Mouse (Mus musculus) kidney, adult 2 months (tissue): Measurements from ENCODE around the gene Tubgcp4. TPM values are rescaled to one million over a fixed set of nuclear protein-coding genes. Genes with fewer than 3 reads are reported as not detected.
A peak's percentile ranks its signal among the peaks of the same experiment; 100 is the strongest.
"Not testable (repeated sequence)": the region's sequence is repeated elsewhere in the genome, so short reads cannot be mapped to it uniquely, and the experiment has no call there.

Source experiments
- DNase-seq: peaks from one replicate; pipeline ENCODE4 v3.0.0; 2021
- H3K27ac ChIP-seq: fragments of 200-500 bp; 2 replicates; pipeline ENCODE4 v1.5.1; 2012; ENCODE audit warnings: low read depth, low read length, control low read depth, inconsistent platforms; ENCODE audit not compliant: insufficient read depth
- H3K27me3 ChIP-seq: fragments of 200-500 bp; replicated peaks from 2 replicates; pipeline ENCODE4 v1.6.1; 2012; ENCODE audit warnings: mild to moderate bottlenecking, moderate library complexity, low read length, inconsistent platforms; ENCODE audit not compliant: control insufficient read depth, insufficient read depth
- H3K36me3 ChIP-seq: fragments of 200-500 bp; 2 replicates; pipeline ENCODE4 v1.6.1; 2012; ENCODE audit warnings: mild to moderate bottlenecking, moderate library complexity, low read length, inconsistent platforms; ENCODE audit not compliant: control insufficient read depth, insufficient read depth
- H3K4me1 ChIP-seq: fragments of 200-500 bp; 2 replicates; pipeline ENCODE4 v1.6.1; 2011; ENCODE audit warnings: low read length; ENCODE audit not compliant: control insufficient read depth, insufficient read depth
- H3K4me3 ChIP-seq: fragments of 200-500 bp; 2 replicates; pipeline ENCODE4 v1.5.1; 2011; ENCODE audit warnings: mild to moderate bottlenecking, low read depth, low read length, control low read depth; ENCODE audit not compliant: insufficient read depth
- CTCF ChIP-seq: fragments of 200-500 bp; conservative IDR thresholded peaks from 2 replicates; pipeline ENCODE4 v1.5.1; 2011; ENCODE audit warnings: low read depth, mild to moderate bottlenecking, control low read depth, low read length, moderate library complexity, mixed read lengths; ENCODE audit not compliant: insufficient read depth, insufficient read length
- POLR2A ChIP-seq: fragments of 200-500 bp; IDR thresholded peaks from one replicate; pipeline ENCODE4 v1.6.1; 2011; ENCODE audit warnings: low read depth, low read length, control low read depth
- WGBS: fragments of 180-500 bp; shearing (Covaris S2); methylation state at CpG from one replicate; pipeline ENCODE4 v1.1.7; 2018; 5-methylcytosine and 5-hydroxymethylcytosine counted together
- polyA plus RNA-seq: library from polyadenylated mRNA; depleted of rRNA; stranded (reverse); fragments of >200 nt; gene quantifications from 2 replicates; pipeline ENCODE4 v1.2.3, GENCODE M21; 2012; rRNA removed

Tubgcp4 gene
- 25.8 and 29.7 TPM in 2 replicates for polyA plus RNA-seq

DNA sequence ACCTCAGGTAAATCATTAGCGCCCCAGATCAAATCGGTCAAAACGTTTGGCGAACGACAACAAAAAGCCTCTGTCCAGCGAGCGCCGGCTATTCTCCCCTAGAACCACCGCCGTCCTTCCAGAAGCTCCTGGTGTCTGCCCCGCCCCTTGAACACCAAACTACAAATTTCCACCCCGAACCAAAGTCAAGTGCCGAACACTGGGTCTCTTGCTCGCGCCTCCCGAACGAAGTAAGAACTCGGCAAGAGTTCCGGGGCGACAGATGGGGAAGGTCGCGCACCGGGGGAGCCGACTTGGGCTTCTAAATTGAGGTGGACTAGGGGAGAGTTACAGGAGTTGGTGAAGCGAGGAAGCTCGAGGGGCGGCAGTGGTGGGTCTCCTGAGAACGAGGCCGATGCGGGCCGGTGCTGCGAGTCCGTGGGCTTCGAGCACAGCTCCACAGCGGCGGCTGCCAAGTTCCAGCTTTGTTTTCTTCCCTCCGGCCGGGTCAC, at the start of gene Tubgcp4:
Gene Tubgcp4 (plus strand): TSS at position 174 of the 491 bp plus-strand sequence.
- H3K4me1 ChIP-seq = peaks cover 9% of the 10 kb centered on the region; the same call in 1 of the 2 replicates
- peaks cover 5% of the 10 kb centered on the region for H3K36me3 ChIP-seq
- peak; percentile 82 for DNase-seq
- no peaks in the 10 kb centered on the region for H3K27me3 ChIP-seq
- no peak for TF ChIP-seq POLR2A
- TF ChIP-seq CTCF = no peak
- peak within 1 kb of the TSS; percentile 94 for H3K27ac ChIP-seq
- H3K4me3 ChIP-seq = peak within 1 kb of the TSS; percentile 99
- WGBS = under 1% methylated on average over 38 of the region's 38 CpGs

DNA sequence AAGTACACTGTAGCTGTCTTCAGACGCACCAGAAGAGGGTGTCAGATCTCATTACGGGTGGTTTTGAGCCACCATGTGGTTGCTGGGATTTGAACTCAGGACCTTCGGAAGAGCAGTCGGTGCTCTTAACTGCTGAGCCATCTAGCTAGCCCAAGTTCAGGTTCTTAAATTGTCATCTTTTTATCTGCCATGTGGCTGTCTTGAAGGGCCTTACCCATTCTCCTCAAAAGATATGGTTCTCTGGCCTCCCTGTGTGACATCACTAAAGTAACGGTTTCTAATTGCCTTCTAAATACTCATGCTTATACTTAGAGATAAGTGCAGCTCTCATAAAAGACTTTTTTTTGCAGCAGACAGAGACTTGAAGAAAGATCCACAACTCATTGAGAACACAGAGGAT, 44.2 kb upstream of the Tubgcp4 start:
- H3K27ac ChIP-seq, DNase-seq, H3K4me1 ChIP-seq, H3K4me3 ChIP-seq, H3K27me3 ChIP-seq, H3K36me3 ChIP-seq: not testable (repeated sequence)
- WGBS = 97% methylated on average over 5 of the region's 5 CpGs

DNA sequence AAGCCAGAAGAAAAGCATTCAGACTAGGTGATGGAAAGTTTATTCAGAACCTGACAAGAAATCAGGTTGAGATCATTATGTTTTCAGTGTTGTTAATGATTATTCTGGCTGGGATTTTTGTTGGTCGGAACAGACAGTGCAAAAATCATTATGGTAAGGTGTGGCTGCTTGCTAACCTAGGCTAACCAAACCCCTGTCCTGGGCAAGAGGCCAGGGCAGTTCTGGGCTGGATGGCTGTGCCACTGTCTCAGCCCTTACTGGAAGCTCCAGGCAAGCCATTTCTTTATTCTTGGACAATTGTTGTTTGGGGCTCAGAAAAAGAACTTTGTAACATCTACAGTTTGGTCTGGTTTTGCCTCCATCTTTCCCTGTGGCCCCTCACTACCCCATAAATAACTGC, 42.9 kb upstream of the Tubgcp4 start:
- WGBS = 50% methylated on average over 1 of the region's 1 CpGs
- TF ChIP-seq CTCF (no peak), POLR2A (no peak)
- no peak overlapping the region for H3K27ac ChIP-seq
- no peaks in the 10 kb centered on the region for H3K27me3 ChIP-seq
- H3K36me3 ChIP-seq = no peaks in the 10 kb centered on the region
- no peaks in the 10 kb centered on the region; the same call in 1 of the 2 replicates for H3K4me1 ChIP-seq
- H3K4me3 ChIP-seq = no peak overlapping the region
- DNase-seq = peak; percentile 71

DNA sequence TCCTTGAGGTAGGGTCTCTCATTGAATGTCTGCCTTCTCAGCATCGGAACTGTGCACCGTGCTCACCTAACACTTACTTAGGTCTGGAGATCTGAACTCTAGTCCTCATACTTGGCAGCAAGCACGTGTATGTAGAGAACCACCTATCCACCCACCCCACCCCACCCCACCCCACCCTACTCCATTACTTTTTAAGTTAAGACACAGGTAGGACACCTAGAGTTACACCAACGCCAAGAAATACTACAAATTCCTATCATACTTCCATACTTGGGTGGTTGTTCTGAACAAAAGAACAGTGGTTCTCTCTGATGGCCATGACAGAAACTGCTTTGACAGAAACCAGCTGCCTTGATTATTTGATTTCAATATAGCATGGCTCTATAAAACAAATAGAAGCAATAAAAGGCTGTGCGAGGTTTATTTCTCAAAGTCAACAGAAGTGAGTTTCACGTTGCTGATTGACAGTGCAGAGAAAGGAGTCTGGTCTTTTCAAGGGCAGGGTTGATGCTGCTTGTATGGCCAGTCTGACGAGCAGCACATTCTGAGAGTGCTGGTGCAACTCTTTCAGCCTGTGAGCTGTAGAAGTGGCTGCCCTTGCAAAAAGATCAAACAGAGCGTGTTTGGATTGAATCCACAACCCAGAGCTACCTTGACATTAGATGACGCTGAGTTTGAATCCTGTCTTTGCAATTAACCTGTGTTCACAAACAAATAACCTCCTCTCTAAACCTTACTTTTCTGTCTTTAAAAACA, 41.4 kb upstream of the Tubgcp4 start:
- Histone ChIP-seq H3K27me3 (no peaks in the 10 kb centered on the region), H3K36me3 (no peaks in the 10 kb centered on the region), H3K27ac (no peak overlapping the region), H3K4me3 (no peak overlapping the region), H3K4me1 (no peaks in the 10 kb centered on the region; the same call in 1 of the 2 replicates)
- no peak for DNase-seq
- 57% methylated on average over 9 of the region's 9 CpGs for WGBS
- TF ChIP-seq CTCF (no peak), POLR2A (no peak)

DNA sequence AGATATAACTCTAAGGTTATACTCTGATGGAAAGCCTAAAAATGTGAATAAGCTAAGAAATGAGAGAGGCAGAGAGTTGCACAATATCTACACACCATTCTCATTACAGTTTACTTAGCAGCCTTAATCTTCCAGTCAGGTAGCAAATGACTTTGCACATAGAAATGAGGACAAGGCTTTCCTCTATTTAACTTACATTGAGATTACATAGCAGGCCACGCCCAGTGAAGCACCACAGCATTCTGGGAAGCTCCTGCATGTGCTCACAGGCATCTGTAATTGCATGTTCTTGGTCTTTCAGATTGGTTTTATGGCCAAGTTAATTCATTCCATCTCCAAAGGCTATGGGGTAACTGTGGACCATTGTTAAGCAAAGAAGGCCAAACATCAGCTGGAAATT, 37.6 kb upstream of the Tubgcp4 start:
- TF ChIP-seq CTCF (no peak), POLR2A (no peak)
- peaks cover 11% of the 10 kb centered on the region; the same call in 1 of the 2 replicates for H3K4me1 ChIP-seq
- no peak overlapping the region for H3K27ac ChIP-seq
- DNase-seq = no peak
- H3K36me3 ChIP-seq = no peaks in the 10 kb centered on the region
- WGBS = 81% methylated on average over 1 of the region's 1 CpGs
- H3K27me3 ChIP-seq = no peaks in the 10 kb centered on the region
- no peak overlapping the region for H3K4me3 ChIP-seq

DNA sequence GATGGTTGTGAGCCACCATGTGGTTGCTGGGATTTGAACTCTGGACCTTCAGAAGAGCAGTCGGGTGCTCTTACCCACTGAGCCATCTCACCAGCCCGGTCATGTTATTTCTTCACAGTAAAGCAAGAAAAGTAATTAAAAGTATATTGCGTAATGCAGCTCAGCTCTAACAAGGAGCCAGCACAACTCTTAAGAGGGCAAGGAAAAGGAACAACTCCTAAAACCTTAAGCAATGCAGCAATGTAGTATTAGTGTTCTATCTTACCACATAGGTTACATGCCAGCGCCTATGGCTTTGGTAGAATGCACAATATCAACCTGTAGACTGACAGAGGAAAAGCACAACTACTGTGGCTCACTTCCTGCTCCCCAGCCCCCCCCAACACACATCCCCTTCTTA, 33.1 kb upstream of the Tubgcp4 start:
- Histone ChIP-seq H3K36me3 (no peaks in the 10 kb centered on the region; the same call in 1 of the 2 replicates), H3K27me3 (no peaks in the 10 kb centered on the region), H3K4me3 (no peak overlapping the region), H3K27ac (no peak overlapping the region), H3K4me1 (peaks cover 20% of the 10 kb centered on the region)
- no peak for TF ChIP-seq CTCF
- no peak for TF ChIP-seq POLR2A
- 69% methylated on average over 4 of the region's 4 CpGs for WGBS
- DNase-seq = peak; percentile 26

DNA sequence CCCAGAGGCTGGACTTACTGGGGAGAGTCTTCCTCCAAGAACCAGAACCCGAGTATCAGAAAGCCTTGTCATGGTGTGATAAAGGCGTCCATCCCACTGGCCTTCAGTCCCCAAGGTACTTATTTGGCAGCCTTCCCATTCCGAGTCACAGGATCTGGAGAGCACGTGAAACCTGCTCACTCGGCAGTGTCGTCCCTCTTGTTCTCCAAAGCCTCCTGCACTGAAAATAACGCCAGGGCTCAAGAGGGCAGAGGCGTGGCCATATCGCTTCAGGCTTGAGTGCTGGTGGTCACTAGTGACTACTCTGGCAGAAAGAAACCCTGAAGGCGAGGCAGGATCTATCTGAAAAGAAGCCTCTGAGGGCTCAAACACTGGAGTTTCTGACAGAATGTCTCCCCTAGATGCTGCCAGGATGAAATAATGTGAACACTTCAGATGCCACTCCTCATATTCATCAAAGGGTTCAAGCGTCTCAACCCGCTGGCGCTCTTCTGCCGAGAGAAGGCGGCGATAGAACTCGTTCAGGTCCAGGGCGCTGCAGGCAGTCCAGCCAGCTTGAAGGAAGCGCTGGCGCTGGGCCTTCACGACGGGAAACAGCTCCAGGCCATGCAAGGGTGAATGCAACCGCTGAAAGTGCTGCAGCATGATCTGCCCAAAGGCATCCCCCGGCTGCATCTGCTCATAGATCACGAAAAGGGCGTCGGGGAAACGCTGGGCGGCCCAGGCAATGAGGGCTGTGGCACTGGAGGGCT, 31.0 kb upstream of the Tubgcp4 start:
- 11% methylated on average over 29 of the region's 29 CpGs for WGBS
- Histone ChIP-seq H3K27ac (peak overlapping the region; percentile 97), H3K4me1 (peaks cover 20% of the 10 kb centered on the region), H3K27me3 (no peaks in the 10 kb centered on the region), H3K36me3 (no peaks in the 10 kb centered on the region; the same call in 1 of the 2 replicates), H3K4me3 (peak overlapping the region; percentile 95)
- peak; percentile 91 for DNase-seq
- peak; percentile 18 for TF ChIP-seq POLR2A
- TF ChIP-seq CTCF = no peak
